Mouse (Mus musculus): ENCODE results near the gene Cgn.

DNA sequence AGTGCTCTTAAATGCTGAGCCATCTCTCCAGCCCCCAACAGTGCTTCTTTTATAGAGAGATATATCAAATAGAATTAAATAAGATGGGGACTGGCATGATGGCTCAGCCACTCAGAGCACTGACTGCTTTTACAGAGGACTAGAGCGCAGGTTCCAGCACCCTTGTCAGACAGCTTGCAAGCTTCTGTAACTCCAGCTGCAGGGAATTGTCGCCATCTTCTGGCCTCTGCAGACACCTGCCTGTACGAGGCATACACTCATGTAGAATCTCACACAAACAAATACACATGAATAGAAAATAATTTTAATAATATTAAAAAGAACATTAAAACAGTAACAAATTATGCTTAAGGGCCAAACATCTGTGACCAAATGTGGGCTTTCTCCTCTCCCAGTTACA lies 37.8 kb upstream of the Cgn start:
- peak; percentile 29; the same call in 1 of the 2 replicates for TF ChIP-seq CTCF (IDR thresholded peaks at IDR 0.05; ENCODE audit: low read depth)
- TF ChIP-seq EP300 (IDR thresholded peaks at IDR 0.05; ENCODE audit: low read depth) = no peak
